13 mouse cellular contexts compared by ENCODE assay signal in the genomic region with DNA sequence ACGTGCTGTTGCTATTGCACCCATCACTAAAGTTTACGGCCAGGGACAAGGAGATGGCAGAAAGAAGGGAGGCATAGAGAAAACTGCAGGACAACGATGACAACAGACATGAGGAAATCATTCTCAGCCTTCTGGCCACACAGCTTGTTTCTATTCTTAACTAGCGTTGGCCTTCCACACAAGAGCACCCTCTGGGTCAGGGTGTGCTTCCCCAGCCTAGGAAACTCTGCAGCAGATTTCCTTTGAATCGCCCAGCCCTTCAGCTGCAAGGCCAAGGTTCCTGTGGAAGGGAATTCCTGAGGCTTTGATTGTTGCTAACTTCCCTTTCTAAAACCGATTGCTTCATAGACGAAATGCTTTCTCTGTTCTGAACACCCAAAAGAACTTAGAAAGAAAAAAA.
DNase-seq lines count a peak whose midpoint lies in the region; ATAC-seq and TF ChIP-seq lines count a peak whose summit lies in the region.
"Had no signal": no experiment of that assay in that cellular context is flagged by ENCODE, and none has a peak within 500 bp of the region (broad histone marks: within the 10 kb centered on the region; RNA-seq: fewer than 3 reads in every experiment).

No protein-coding gene starts in this region.

- TF ChIP-seq EP300 in lung, postnatal 0 days (IDR thresholded peaks at IDR 0.05) = peak; percentile 81

- H3K9me3 ChIP-seq in lung, postnatal 0 days (ENCODE audit: low read length) = no peaks in the 10 kb centered on the region
- no peaks in the 10 kb centered on the region for H3K9me3 ChIP-seq in hindbrain, embryonic 16.5 days (ENCODE audit: control insufficient read depth, low read length)
- no peaks in the 10 kb centered on the region for H3K9me3 ChIP-seq in liver, embryonic 12.5 days (replicated peaks)
- H3K9me3 ChIP-seq: limb, embryonic 12.5 days had no signal

- no peak overlapping the region for H3K4me2 ChIP-seq in lung, postnatal 0 days (replicated peaks; ENCODE audit: low read depth, low read length)
- no peak overlapping the region for H3K4me2 ChIP-seq in hindbrain, embryonic 16.5 days (ENCODE audit: low read length)
- no peak overlapping the region for H3K4me2 ChIP-seq in liver, embryonic 12.5 days
- H3K4me2 ChIP-seq: limb, embryonic 12.5 days had no signal

- no peak for TF ChIP-seq POLR2A in cortical plate, adult 2 months (IDR thresholded peaks at IDR 0.05; ENCODE audit: extremely low read depth, insufficient read depth, low read length)

- no peak overlapping the region for H3K9ac ChIP-seq in lung, postnatal 0 days (replicated peaks; ENCODE audit: low read depth)
- no peak overlapping the region for H3K9ac ChIP-seq in hindbrain, embryonic 16.5 days (ENCODE audit: low read depth, low read length)
- no peak overlapping the region for H3K9ac ChIP-seq in liver, embryonic 12.5 days
- H3K9ac ChIP-seq: limb, embryonic 12.5 days had no signal

- H3K4me3 ChIP-seq in cortical plate, adult 2 months (ENCODE audit: insufficient read depth, low read length) = no peak overlapping the region
- H3K4me3 ChIP-seq in lung, postnatal 0 days (ENCODE audit: low read depth, low read length) = no peak overlapping the region
- no peak overlapping the region for H3K4me3 ChIP-seq in hindbrain, embryonic 16.5 days (ENCODE audit: low read length)
- no peak overlapping the region for H3K4me3 ChIP-seq in liver, embryonic 12.5 days
- H3K4me3 ChIP-seq: limb, embryonic 12.5 days had no signal

- peak overlapping the region; percentile 38; the same call in 1 of the 2 replicates for H3K27ac ChIP-seq in cortical plate, adult 2 months (ENCODE audit: insufficient read depth, low read length)
- peak overlapping the region; percentile 68 for H3K27ac ChIP-seq in lung, postnatal 0 days (ENCODE audit: low read length)
- H3K27ac ChIP-seq in hindbrain, embryonic 16.5 days (ENCODE audit: low read depth, low read length) = no peak overlapping the region
- no peak overlapping the region for H3K27ac ChIP-seq in liver, embryonic 12.5 days
- H3K27ac ChIP-seq: limb, embryonic 12.5 days had no signal

- H3K36me3 ChIP-seq in lung, postnatal 0 days (ENCODE audit: insufficient read depth, low read length) = no peaks in the 10 kb centered on the region
- H3K36me3 ChIP-seq in hindbrain, embryonic 16.5 days (ENCODE audit: control insufficient read depth, insufficient read depth, low read length) = no peaks in the 10 kb centered on the region
- H3K36me3 ChIP-seq in liver, embryonic 12.5 days = no peaks in the 10 kb centered on the region
- H3K36me3 ChIP-seq: limb, embryonic 12.5 days had no signal

- no peaks in the 10 kb centered on the region for H3K4me1 ChIP-seq in cortical plate, adult 2 months (ENCODE audit: control insufficient read depth, insufficient read depth, low read length)
- H3K4me1 ChIP-seq in lung, postnatal 0 days (ENCODE audit: insufficient read depth, low read depth, low read length) = peaks cover 11% of the 10 kb centered on the region; the same call in 1 of the 2 replicates
- H3K4me1 ChIP-seq in hindbrain, embryonic 16.5 days (ENCODE audit: control insufficient read depth, insufficient read depth, low read depth, low read length) = no peaks in the 10 kb centered on the region
- no peaks in the 10 kb centered on the region for H3K4me1 ChIP-seq in liver, embryonic 12.5 days
- H3K4me1 ChIP-seq: limb, embryonic 12.5 days had no signal

- no peak for TF ChIP-seq CTCF in cortical plate, adult 2 months (IDR thresholded peaks at IDR 0.05; ENCODE audit: extremely low read depth, insufficient read depth, low read length)
- no peak for TF ChIP-seq CTCF in lung, postnatal 0 days (IDR thresholded peaks at IDR 0.05)

- 14% methylated on average over 7 of the region's 7 CpGs for WGBS in lung, postnatal 0 days
- 75% methylated on average over 7 of the region's 7 CpGs for WGBS in hindbrain, embryonic 16.5 days
- 42% methylated on average over 7 of the region's 7 CpGs for WGBS in liver, embryonic 12.5 days (ENCODE audit: insufficient replicate concordance)

- no peaks in the 10 kb centered on the region for H3K27me3 ChIP-seq in lung, postnatal 0 days (replicated peaks; ENCODE audit: insufficient read depth, low read length)
- no peaks in the 10 kb centered on the region for H3K27me3 ChIP-seq in hindbrain, embryonic 16.5 days (replicated peaks; ENCODE audit: control insufficient read depth, insufficient read depth, low read length)
- H3K27me3 ChIP-seq in liver, embryonic 12.5 days (replicated peaks) = no peaks in the 10 kb centered on the region
- H3K27me3 ChIP-seq: limb, embryonic 12.5 days had no signal

- peak; percentile 48 for DNase-seq in gastrocnemius, adult 18-20 months (ENCODE audit: low spot score)
- no peak for DNase-seq in gastrocnemius, postnatal 10 days
- peak; percentile 51 for DNase-seq in heart, postnatal 4 days
- peak; percentile 74 for DNase-seq in lung, postnatal 0 days (ENCODE audit: low spot score)
- DNase-seq in right cerebral cortex, postnatal 10 days (ENCODE audit: low spot score in 2 of 2) = no peak
- DNase-seq: B cell, adult 2 months; cerebellum, adult 9-11 months had no signal

- ATAC-seq in lung, postnatal 0 days = peak; percentile 84
- ATAC-seq in hindbrain, embryonic 16.5 days = no peak
- ATAC-seq in liver, embryonic 12.5 days = no peak
- ATAC-seq: forebrain, embryonic 14.5 days; intestine, embryonic 16.5 days had no signal

Comparison
In these comparisons a context has a peak if more than half of its experiments do, and no peak if none do; other contexts are left out.
1. DNase-seq: peak in gastrocnemius, adult 18-20 months (single experiment), heart, postnatal 4 days (single experiment) and lung, postnatal 0 days (single experiment); none in gastrocnemius, postnatal 10 days (single experiment) and right cerebral cortex, postnatal 10 days (0 of 2).
2. H3K27ac ChIP-seq: peak in cortical plate, adult 2 months (single experiment) and lung, postnatal 0 days (single experiment); none in hindbrain, embryonic 16.5 days (single experiment) and liver, embryonic 12.5 days (single experiment).